Mouse (Mus musculus) ES-Bruce4 (cell line): ENCODE measurements around the gene Evl.

Experiments
- CTCF ChIP-seq: IDR thresholded peaks from one replicate; pipeline ENCODE4 v1.8.1; 2011; ENCODE audit warnings: low read depth, low read length
- POLR2A ChIP-seq: IDR thresholded peaks from one replicate; pipeline ENCODE4 v1.8.1; 2011; ENCODE audit warnings: low read length; ENCODE audit not compliant: insufficient read depth

DNA sequence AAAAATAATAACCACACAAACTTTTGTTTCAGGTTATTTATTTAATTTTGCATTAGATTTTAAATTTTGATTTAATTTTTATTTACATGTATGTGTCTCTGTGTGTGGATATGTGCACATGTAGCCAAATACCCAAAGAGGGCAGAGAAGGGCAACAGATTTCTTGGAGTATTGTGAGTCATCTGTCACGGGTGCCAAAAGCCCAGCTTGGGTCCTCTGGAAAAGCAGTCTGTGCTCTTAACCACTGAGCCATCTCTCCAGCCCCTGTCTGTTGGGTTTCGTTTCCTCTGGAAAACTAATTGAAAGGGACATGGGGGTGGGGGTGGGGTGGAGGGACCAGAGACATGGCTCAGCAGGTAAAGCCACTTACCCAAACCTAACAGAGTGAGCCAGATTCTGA, 48.7 kb upstream of the Evl start:
- TF ChIP-seq CTCF (no peak), POLR2A (no peak)
